ENCODE assay signal across 15 mouse cellular contexts in the genomic region with DNA sequence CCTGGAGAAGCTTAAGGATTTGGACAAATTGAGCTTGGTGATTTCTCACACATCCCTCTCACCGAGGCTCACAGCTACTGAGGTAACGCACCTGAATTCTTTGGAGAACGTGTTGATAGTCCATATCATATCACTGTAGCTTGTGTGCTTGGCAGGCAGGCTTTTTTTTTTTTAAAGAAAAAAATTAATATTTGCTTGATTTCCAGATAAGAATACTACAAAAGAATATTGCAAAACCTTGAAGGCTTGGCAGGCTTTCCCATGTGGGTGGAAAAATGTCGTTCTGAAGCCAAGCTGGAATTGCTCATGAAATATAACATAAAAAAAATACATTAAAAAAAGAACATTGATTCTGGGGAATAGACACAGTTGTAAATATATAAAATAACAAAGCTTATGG.
A peak's percentile ranks its signal among the peaks of the same experiment; 100 is the strongest.
DNase-seq lines count a peak whose midpoint lies in the region.
"Had no signal": no experiment of that assay in that cellular context is flagged by ENCODE, and none has a peak within 500 bp of the region (broad histone marks: within the 10 kb centered on the region; RNA-seq: fewer than 3 reads in every experiment).

No protein-coding gene starts in this region.

- H3K9me3 ChIP-seq in midbrain, embryonic 10.5 days (replicated peaks): no peaks in the 10 kb centered on the region
- H3K9me3 ChIP-seq: liver, embryonic 13.5 days had no signal

- no peak overlapping the region for H3K27ac ChIP-seq in midbrain, embryonic 10.5 days (replicated peaks)
- H3K27ac ChIP-seq: kidney, postnatal 0 days; liver, embryonic 13.5 days had no signal

- no peaks in the 10 kb centered on the region for H3K36me3 ChIP-seq in midbrain, embryonic 10.5 days
- H3K36me3 ChIP-seq: liver, embryonic 13.5 days had no signal

- no peaks in the 10 kb centered on the region for H3K27me3 ChIP-seq in midbrain, embryonic 10.5 days (ENCODE audit: low read depth, poor library complexity, severe bottlenecking)
- H3K27me3 ChIP-seq: liver, embryonic 13.5 days had no signal

- WGBS in midbrain, embryonic 10.5 days: 96% methylated on average over 4 of the region's 4 CpGs

- no peaks in the 10 kb centered on the region for H3K4me1 ChIP-seq in midbrain, embryonic 10.5 days
- H3K4me1 ChIP-seq: liver, embryonic 13.5 days; megakaryocyte, embryonic 14.5 days had no signal

- H3K4me3 ChIP-seq in midbrain, embryonic 10.5 days: no peak overlapping the region
- H3K4me3 ChIP-seq: erythroblast, embryonic 14.5 days; liver, embryonic 13.5 days; megakaryocyte, embryonic 14.5 days had no signal

- peak; percentile 5 to 24 for DNase-seq in layer of hippocampus, adult 18-20 months (ENCODE audit: low spot score in 2 of 2)
- DNase-seq in layer of hippocampus, postnatal 36 days: no peak
- DNase-seq in 3T3-L1 (ENCODE audit: low read depth, low spot score) (peak; percentile 61), liver (no peak)
- peak; percentile 10 for DNase-seq in adrenal gland, postnatal 14 days
- DNase-seq in lung, postnatal 25 days (ENCODE audit: low spot score): peak; percentile 38
- no peak for DNase-seq in midbrain, embryonic 10.5 days (ENCODE audit: low spot score)
- DNase-seq: cerebellum, adult 9-10 months; embryo, embryonic 11 days; gastrocnemius, postnatal 25 days; heart, postnatal 36 days; liver, embryonic 13.5 days had no signal

Comparison
In these comparisons a context has a peak if more than half of its experiments do, and no peak if none do; other contexts are left out.
1. DNase-seq: peak in layer of hippocampus, adult 18-20 months (2 of 2), 3T3-L1 (single experiment), adrenal gland, postnatal 14 days (single experiment) and lung, postnatal 25 days (single experiment); none in layer of hippocampus, postnatal 36 days (0 of 2), midbrain, embryonic 10.5 days (single experiment) and liver (single experiment).